Mouse (Mus musculus): ENCODE measurements around the gene Bmp7. TPM values are rescaled to one million over a fixed set of nuclear protein-coding genes. Genes with fewer than 3 reads are reported as not detected.

The Bmp7 gene
- total RNA-seq, 2 experiments from 2014 or later = 13.0 to 14.5 TPM

DNA sequence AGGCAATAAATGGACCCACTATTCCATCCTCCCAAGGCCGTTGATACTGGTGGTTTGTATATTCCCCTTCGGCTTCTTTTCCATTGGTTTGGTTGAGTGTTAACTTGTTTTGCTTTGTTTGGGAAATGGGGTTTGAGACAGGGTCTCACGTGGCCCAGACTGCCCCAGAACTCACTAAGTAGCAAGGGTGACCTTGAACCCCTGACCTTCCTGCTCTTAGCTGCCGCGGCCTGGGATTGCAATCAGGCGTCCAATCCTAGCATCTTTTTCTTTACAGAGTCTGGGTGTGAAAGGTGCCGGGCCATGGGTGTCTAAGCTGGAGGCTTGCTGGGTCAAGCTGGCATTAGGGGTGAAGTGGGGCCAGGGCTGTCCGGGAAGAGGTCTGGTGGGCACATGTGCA, 79.5 kb downstream of the Bmp7 start:
- no peak for DNase-seq
- intact Hi-C loops (cut with DNase I) = no loop called here

DNA sequence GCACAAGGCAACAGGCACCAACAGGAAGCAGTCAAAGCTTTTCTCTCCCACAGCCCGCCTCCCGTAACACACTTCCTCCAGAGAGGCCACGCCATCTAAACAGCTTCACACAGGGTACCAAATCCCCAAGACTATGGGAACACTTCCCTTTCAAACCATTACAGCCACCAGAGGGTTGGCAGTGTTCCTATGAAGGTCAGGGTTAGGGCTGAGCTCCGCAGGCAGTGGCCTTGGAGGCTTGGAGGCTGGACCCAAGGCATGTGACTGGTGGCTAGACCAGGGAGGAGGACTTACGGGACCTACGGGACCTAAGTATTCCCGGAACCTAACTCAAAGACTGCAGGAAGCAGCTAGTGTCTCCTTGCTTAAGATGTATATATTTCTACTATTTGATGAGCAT, 80.0 kb downstream of the Bmp7 start:
- no peak for DNase-seq
- intact Hi-C loops (cut with DNase I) = no loop called here

DNA sequence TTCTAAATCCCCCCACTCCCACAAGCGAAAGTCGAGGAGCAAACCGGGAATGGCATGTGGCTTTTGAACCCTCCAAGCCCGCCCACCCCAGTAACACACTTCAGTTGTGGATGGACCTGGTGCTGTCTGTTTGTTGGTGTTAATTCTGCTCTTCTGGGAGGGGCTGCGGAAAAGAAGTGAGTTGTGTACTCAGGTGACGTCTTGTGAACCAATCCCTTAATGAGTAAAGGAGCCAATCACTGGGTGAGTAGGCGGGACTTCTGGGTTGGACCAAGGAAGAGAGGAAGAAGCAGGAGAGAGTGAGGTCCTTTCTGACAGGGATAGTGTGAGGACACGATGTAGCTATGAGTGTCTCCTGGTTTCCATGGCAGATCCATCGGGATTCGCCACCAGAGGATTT, 83.1 kb downstream of the Bmp7 start:
- intact Hi-C loops (cut with DNase I) = no loop called here
- no peak for DNase-seq

DNA sequence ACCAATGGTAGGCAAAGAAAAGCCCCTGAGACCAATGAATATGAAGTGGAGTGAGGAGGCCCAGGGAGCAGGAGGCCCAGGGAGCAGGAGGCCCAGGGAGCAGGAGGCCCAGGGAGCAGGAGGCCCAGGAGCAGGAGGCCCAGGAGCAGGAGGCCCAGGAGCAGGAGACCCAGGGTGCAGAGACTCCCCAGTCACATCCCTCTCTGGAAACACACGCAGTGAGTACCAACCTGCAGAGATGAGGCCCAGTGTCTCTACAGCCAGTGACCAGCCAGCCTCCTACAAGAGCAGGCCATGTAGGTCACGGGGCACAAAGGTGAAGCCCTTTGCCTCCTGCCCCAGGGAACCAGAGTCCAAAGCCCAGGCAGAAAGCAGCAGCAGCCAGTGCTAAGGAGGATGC, 83.6 kb downstream of the Bmp7 start:
- DNase-seq = no peak
- intact Hi-C loops (cut with DNase I) = no loop called here

DNA sequence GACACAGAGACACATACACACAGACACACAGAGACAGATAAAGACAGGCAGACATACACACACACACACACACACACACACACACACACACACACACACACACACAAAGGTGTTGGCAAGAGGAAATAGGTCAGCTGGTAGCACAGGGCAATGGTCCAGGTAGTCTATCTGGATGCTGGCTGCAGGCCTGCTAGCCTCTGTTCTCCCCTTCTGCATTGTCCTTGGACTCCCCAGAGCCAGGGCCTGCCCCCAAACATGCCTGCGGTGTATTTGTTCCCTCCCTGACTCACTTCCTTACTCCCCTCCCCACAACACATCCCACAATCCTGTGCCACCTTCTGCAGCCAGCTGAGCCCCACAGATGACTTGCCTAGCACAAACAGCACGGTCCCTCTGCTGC, 86.0 kb downstream of the Bmp7 start:
- DNase-seq = peak; percentile 49
- intact Hi-C loops (cut with DNase I) = no loop called here

DNA sequence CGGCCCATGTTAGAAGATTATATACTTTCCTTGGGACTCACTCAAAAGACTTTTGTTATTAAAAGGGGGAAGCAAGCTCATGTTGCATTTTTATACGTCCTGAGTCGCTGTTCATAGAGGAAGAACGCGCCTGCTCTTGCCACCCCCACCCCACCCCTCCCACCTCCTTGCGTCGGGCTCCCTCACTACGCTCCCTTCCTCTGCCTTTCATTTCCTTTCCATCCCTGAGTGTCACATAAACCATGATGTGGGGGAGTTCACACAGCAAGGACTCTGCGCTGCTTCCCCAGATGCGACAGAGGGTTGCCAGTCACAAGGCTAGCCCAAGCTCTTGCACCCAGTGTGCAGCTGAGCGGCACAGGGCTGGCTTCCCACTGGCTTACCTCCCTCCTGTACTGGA, 88.3 kb downstream of the Bmp7 start:
- intact Hi-C loops (cut with DNase I) = no loop called here
- no peak for DNase-seq

DNA sequence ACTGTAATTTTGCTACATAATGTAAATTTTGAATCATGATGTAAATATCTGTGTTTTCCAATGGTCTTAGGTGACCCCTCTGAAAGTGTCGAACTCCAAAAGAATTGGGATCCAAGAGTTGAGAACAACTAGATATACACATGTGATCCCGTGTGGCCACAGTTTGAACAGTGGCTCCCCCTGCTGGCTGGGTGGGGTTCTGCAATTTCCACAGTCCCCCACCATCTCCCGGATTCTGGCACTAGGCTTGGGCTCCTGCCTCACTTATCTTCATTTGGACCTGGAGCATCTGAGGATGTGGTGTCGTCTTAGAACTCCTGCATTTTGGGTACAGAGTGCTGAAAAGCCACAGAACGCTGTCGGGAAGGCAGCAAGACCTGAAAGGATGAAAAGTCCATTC, 91.9 kb downstream of the Bmp7 start:
- no peak for DNase-seq
- intact Hi-C loops (cut with DNase I) = no loop called here

DNA sequence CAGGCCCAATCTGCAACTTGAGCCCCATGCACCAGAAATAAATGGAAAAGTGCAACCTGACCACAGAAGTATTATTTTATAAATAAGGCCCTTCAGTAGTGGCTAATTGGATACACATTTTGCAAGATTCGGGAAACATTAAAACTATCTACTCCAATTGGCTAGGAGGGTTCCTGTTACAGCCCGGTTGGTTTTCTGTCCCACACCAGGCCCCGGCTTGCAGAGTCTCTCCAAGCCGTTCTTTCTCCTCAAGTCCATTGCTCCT, 93.9 kb downstream of the Bmp7 start:
- intact Hi-C loops (cut with DNase I) = no loop called here
- no peak for DNase-seq

DNA sequence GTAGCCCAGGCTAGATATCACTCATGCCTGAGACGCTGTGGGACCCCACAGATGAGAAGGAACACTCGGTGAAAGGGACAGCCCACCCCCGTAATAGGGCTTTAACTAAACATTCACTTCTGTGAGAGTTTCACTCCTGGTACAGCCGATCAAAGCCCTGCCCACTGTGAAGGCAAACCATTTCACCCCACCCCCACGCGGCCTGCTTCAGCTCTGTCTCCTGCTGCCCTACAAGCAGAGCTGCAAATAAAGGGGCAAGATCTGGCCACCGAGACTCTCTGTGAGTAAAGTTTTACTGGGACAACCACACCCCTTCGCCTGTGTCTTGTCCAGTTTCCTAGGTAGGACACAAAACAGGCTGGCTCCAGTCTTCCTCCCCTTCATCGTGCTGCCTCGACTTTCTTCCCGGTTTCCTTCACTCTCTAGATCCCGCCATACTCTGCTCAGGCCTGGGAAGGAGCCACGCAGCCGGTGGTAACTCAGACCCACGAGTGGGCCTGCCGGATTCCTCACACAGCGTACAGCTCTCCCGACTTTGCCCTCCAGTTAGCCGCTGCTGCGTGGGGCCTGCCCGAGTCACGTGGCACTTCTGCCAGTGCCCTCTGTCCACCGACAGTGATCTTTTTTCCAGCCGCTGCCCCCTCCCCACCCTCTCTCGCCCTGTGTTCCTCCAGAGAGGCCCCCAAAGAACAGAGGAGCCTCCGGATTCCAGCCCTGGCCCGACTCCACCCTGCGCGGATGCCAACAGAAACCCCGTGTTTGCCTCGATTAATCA, 94.4 kb downstream of the Bmp7 start:
- intact Hi-C loops (cut with DNase I) = no loop called here
- no peak for DNase-seq

DNA sequence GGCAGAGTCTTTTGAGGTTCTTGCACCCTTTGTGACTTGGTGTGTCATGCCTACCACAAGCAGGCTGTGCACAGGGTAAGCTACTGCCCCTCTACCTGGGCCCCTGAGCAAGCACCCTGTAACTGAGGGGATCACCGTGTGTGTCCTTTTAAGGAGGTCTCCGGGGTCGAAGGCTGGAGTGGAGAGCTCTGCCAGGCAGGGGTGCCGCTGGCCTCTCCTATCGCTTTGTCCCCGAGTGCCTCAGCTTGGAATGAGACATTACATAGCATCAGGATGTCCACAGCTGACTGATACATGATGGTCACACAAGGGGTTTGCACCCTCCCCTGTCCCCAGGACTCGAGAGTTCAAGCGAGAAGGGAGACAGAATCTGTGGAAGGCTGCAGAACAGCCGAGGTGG, 96.2 kb downstream of the Bmp7 start:
- no peak for DNase-seq
- intact Hi-C loops (cut with DNase I) = no loop called here

DNA sequence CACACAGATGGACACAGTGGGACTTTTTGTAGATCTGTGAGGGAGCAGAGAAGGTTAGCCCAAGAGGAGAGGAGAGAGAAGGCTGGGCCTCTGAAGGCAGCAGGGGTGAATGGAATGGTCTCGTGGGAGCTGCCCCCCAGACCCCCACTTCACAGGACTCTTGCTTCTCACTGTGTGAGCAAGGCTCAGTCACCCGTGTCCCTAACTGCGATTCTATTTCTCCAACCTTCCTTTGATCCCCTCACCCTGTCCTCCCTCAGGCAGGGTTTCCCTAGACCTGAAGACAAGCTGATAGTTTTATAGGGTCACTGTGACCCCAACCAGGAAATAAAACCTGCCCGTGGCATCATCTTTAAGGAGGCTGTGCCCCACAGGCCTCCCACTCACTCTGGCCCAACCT, 97.8 kb downstream of the Bmp7 start:
- no peak for DNase-seq
- intact Hi-C loops (cut with DNase I) = no loop called here

DNA sequence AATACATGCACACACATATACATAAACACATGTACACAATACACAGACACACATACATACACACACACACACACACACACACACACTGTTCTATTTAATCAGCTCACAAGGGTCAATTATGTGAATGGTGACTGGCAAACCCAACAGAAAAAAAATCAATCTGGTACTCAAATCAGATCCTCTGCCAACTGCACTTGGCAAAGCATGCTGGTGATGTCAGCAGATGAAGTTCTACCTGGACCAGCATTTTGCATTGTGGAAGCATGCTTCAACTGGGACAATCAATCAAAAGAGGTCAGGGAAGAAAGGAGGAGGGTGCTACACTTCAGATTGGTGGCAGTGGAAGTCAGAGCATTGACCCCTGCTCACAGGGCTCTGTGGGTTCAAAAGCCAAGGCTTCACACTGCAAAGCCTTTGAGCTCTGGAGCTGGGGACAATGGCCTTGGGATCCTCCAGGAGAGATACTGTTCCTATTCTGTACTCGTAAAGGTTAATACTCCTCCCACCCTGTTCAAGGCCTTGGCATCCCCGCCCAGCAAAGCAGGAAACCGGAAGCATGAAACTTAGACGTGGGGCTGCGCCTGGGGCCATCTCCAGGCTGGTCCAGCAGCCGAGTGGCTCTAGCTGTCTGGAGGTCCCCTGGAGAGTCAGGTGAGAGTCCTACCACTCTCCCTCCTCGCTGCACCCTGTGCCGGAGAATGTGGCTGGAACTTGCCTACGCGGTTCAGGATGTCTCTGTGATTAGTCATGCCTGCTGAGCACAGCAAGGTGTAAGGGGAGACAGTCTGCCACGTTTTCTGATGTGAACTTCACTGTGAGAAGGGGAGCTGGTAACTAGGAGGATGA, 99.0 kb downstream of the Bmp7 start:
- intact Hi-C loops (cut with DNase I) = no loop called here
- DNase-seq = no peak

DNA sequence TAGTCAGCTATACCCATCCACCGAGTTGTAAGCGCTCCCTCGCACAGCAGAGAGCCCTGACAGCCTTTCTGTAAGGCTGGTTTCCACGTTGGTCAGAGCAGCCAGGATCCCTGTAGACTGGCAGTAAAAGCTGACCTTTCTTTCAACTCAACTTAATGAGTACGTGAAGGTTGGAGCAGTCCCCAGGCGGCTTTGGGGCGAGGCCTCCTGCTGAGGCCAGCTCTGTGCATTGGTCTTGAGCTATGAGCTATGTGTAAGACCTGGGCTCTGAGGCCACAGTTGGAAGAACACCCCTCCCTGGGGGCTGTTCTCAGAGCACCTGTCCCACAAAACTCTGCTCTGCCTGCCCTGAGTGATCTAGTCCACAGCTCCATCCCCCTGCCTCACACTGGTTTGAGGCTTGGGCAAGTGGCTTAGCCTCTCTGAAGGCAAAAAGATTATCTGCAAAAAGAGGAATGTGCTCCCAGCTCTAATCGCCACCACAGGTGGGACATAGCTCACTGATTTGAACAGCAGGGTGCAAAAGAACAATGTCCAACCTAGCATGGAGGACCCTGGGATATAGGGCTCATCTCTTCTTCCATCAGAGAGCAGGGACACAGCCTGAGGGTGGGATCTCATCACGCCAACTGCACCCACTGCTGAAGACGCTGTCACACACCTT, 100.7 kb downstream of the Bmp7 start:
- intact Hi-C loops (cut with DNase I) = no loop called here
- no peak for DNase-seq

DNA sequence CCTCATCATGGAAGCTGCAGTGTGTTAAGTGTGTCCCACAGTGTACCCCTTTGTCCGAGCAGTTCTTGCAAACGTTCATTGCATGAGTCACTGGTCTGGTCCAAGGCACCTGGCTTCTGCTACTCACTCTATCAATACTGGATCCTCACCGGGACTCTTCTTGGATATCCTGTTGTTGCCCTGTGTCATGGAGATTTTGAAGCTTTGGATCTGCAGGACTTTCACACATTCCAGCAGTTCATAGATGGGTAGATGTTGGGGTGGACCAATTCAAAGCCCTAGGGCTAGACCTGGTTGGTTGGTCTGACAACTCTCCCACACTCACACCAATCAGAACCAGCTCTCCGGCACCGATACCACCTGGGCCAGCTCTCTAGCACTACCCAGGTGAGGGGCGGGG, 103.6 kb downstream of the Bmp7 start:
- no peak for DNase-seq
- intact Hi-C loops (cut with DNase I) = no loop called here

DNA sequence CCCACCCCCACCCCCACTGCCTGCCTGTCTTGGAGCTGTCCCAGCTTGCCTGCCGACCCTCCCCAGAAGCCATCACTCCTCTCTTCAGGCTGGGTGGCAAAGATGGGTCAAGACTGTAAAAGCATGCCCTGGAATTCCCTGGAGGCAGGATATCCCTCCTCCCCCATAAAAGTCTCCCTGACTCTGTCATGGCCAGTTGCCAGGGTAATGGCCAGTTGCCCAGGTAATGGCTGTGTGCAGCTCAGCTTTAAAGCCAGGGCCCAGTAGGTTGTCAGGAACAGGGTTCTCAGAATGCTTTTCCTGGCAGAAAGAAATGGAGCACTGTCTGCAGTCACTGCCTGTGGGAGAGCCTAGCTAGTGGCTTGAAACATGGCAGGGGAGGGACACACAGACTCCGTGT, 106.9 kb downstream of the Bmp7 start:
- intact Hi-C loops (cut with DNase I) = loop anchor here (5.0 kb wide), 1 partner anchor 159 kb away; no protein-coding TSS in a partner anchor
- peak; percentile 83 for DNase-seq

DNA sequence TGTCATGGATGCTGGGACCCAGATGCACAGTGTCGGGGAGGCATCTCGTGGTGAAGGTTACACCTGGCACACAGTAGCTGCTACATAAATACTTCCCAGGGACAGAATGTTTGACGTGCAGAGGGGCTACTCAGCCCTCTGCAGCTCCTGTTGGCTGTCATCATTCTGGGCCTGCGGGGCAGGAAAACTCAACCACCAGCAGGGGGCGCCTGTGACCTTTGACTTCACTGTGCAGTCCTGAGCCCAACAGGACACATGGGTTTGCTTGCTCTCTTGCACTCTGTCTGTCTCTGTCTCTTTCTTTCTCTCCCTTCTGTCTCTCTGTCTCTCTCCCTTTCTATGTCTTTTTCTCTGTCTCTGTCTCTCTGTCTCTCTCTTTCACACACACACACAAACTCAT, 108.4 kb downstream of the Bmp7 start:
- peak; percentile 80 for DNase-seq
- intact Hi-C loops (cut with DNase I) = loop anchor here (5.0 kb wide), 1 partner anchor 161 kb away; no protein-coding TSS in a partner anchor

DNA sequence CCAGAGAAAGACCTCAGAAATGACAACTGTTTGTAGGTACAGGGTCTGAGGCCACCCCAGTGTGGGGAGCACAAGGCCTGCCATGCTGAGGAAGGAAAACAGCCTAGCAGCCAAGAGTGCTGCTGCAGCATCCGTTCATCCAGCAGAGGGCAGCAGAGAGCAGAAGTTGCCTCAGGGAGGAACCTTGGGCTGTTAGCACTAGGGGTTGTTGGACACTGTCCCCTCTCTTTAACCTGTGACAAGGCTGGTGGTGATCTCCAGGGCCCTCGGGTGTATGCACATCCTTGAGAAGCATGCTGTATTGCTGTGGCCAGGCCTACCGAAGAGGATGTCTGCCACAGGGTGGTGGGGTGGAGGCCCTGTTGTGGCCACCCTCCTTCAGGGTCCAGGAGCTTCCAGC, 109.0 kb downstream of the Bmp7 start:
- DNase-seq = peak; percentile 90
- intact Hi-C loops (cut with DNase I) = loop anchor here (5.0 kb wide), 1 partner anchor 161 kb away; no protein-coding TSS in a partner anchor

DNA sequence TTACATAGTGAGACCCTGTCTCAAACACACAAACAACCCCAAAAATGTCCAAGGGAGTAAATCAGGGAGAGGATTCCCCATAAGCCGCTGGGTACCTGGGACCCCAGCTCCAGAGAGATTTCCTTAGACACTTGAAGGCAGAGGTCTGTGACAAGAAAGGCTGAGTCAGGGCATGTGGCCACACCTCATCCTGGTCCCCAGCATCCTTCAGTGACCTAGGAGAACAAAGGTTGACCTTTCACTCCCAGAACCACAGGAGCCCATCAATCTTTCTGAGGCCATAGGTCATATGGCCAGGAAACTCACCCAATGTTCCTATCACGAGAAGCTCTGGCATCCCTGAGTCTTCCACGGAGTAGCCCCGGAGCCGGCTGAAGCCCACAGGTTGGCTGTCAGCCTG, 111.9 kb downstream of the Bmp7 start:
- DNase-seq = no peak
- intact Hi-C loops (cut with DNase I) = loop anchor here (5.0 to 10.0 kb wide), 2 partner anchors 254 to 353 kb away; partner anchors contain the start of gene Fam209

DNA sequence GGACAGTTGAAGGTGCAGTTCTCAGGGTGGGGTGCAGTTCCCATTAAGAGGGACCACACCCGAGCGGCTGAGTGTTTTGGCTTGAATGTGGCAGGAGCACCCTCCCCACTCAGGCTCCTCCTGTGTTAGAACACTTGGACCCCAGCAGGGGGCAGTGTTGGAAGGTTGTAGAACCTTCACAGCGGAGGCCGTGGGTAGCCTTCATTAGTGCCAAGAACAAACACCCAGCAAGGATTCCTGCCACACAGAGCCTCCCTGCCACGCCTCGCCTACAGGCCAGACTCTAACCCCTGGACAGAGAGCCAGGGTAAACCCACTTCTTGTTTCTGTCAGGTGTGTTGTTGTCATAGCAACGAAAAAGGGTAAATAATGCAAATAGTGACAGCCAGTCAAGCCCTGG, 112.6 kb downstream of the Bmp7 start:
- DNase-seq = peak; percentile 23
- intact Hi-C loops (cut with DNase I) = loop anchor here (5.0 to 10.0 kb wide), 2 partner anchors 255 to 353 kb away; partner anchors contain the start of gene Fam209

DNA sequence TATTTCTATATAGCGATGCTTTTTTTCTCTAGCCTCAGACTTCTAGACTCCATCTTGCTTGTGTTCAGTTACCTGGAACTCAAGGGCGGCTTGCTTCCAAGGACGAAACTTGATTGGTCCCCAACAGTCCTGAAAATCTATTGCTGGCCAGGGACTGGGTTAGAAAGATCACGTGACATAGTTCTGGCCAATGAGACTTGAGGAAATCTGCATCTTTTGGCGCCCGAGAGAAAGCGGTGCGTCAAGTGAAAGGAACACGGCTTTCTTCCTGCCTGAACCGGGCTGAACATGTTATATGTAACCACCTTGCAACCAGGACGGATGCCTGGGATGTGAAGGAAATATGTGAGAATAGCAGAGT, 114.4 kb downstream of the Bmp7 start:
- DNase-seq = no peak
- intact Hi-C loops (cut with DNase I) = loop anchor here (5.0 to 10.0 kb wide), 2 partner anchors 257 to 351 kb away; partner anchors contain the start of gene Fam209

Measured in left cerebral cortex, postnatal 4 days (tissue).